Mouse (Mus musculus) hematopoietic stem cell, adult 5-6 weeks (primary cell): ENCODE measurements around the gene Nipal4. TPM values are rescaled to one million over a fixed set of nuclear protein-coding genes. Genes with fewer than 3 reads are reported as not detected.

Experiments used
- ATAC-seq, 2 experiments: fragments of 125-278 bp in 1 of 2; replicated peaks in 1 of 2; 2 replicates each; pipeline ENCODE4 v1.8.0; 2016 to 2017; ENCODE audit warnings: inconsistent platforms in 2 of 2, mild to moderate bottlenecking in 2 of 2, moderate number of reproducible peaks in 2 of 2, low read depth in 1 of 2, moderate TSS enrichment in 1 of 2; ENCODE audit not compliant: low FRiP score in 2 of 2, poor library complexity in 2 of 2, severe bottlenecking in 2 of 2, insufficient read depth in 1 of 2, low TSS enrichment in 1 of 2
- total RNA-seq: library from RNA; stranded (forward); fragments of 172-1452, 232-1000 nt; gene quantifications from 2 replicates; pipeline ENCODE4 v1.2.3, GENCODE M21; 2017

Gene Nipal4
- total RNA-seq, 1 experiment from 2014 or later: not detected

GRCm38 (mm10) chr11:46125835-46126229 lies 40.5 kb downstream of the Nipal4 start:
- no peak for ATAC-seq

- no peak for ATAC-seq
Measured at GRCm38 (mm10) chr11:46125093-46125834, 41.0 kb downstream of the Nipal4 start.

GRCm38 (mm10) chr11:46123328-46123866 lies 42.9 kb downstream of the Nipal4 start:
- ATAC-seq: peak in 1 of 2 experiments; percentile 67; a peak in 1 of 4 replicates

GRCm38 (mm10) chr11:46122875-46123274 lies 43.4 kb downstream of the Nipal4 start:
- ATAC-seq: no peak

- no peak for ATAC-seq
Measured at GRCm38 (mm10) chr11:46121666-46122065, 44.6 kb downstream of the Nipal4 start.

- no peak for ATAC-seq
Measured at GRCm38 (mm10) chr11:46120084-46120483, 46.2 kb downstream of the Nipal4 start.

- ATAC-seq: no peak
Measured at GRCm38 (mm10) chr11:46119624-46120023, 46.7 kb downstream of the Nipal4 start.

- peak; percentile 88 to 89 for ATAC-seq
Measured at GRCm38 (mm10) chr11:46116510-46116909, 49.8 kb downstream of the Nipal4 start.

GRCm38 (mm10) chr11:46115411-46116173 lies 50.7 kb downstream of the Nipal4 start:
- no peak for ATAC-seq

GRCm38 (mm10) chr11:46115011-46115410 lies 51.3 kb downstream of the Nipal4 start:
- ATAC-seq: no peak

GRCm38 (mm10) chr11:46114221-46114620 lies 52.1 kb downstream of the Nipal4 start:
- no peak for ATAC-seq

GRCm38 (mm10) chr11:46113211-46113610 lies 53.1 kb downstream of the Nipal4 start:
- ATAC-seq: no peak

- no peak for ATAC-seq
Measured at GRCm38 (mm10) chr11:46110945-46111287, 55.4 kb downstream of the Nipal4 start.

GRCm38 (mm10) chr11:46110156-46110944 lies 56.0 kb downstream of the Nipal4 start:
- ATAC-seq: no peak

GRCm38 (mm10) chr11:46109206-46109605 lies 57.1 kb downstream of the Nipal4 start:
- no peak for ATAC-seq

GRCm38 (mm10) chr11:46107046-46107445 lies 59.3 kb downstream of the Nipal4 start:
- no peak for ATAC-seq

GRCm38 (mm10) chr11:46102107-46102506 lies 64.2 kb downstream of the Nipal4 start:
- no peak for ATAC-seq
